Mouse (Mus musculus): Measurements from ENCODE around the gene Sprn.
"Not testable (repeated sequence)": the region's sequence is repeated elsewhere in the genome, so short reads cannot be mapped to it uniquely, and the experiment has no call there.

Sprn gene

DNA sequence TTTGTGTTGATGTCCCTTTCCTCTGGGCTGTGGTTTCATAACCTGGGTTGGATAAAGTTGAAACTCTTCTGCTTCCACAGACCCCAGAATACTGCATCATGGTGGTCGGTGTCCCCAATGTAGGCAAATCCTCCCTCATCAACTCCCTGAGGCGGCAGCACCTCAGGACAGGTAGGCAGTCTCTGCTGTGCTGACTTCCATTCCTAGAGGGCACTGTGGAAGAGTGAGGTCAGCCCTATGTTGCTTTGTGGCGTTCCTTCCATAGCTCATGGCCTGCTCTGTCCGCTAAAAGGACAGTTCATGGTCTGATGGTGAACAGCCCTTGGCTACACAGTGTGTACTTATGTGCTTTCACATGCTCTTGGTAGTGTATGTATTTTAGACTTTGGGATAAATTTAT is 10.1 kb downstream of the Sprn start:
- DNase-seq (ENCODE audit: low read depth, low spot score): no peak

GRCm38 (mm10) chr7:140141350-140141749 is 13.3 kb downstream of the Sprn start:
- peak; percentile 83 for DNase-seq (ENCODE audit: low read depth, low spot score)

DNA sequence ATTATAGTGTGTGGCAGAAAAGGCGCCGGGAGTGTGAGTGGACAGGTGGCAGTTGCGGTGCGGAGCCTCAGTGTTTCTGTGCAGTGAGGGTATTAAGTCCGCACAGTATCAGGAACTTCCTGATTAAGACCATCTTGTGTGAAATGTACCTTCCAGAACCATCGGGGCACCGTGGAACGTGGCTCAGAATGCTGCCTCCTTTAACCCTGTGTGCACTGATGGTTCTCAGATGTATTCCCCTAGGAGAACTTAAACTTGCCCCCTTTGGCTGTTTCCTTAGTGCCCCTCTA is 16.7 kb downstream of the Sprn start:
- no peak for DNase-seq (ENCODE audit: low read depth, low spot score)

DNA sequence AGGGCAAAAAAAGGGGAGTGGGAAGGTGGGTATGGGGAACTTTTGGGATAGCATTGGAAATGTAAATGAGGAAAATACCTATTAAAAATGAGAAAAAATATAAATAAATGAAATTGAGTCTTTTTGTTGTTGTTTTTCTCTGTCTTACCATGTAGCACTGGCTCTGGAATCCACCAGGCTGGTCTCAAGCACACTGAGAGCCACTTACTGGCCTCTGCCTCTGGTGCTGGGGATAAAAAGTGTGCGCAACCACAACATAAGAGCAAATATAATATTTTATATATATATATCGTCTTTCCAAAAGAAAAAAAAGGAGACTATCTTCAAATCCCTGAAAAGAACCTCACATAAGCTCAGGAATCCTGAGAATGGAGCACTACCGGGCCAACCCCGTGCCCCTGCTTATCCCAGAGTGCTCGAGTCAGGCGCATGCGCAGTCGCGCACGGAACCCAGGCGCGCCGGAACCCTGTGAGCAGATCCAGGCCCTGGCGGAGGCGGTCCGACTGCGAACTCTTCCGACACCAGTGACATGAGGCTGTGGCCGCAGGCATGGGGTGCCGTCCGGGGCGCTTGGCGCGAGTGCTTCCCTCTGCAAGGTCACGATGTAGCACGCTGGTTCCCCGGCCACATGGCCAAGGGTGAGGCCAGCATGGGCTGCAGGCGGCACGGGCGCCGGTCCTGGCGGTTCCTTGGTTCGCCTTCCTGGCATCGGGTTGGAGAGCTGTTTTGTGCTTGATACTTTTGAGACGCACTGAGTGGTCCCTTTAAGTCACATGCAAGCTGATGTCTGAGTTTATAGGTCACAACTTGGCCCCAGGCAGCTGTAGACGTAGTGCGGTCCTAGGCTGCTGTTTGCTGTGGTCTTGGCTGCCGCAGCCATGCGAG is 17.3 kb downstream of the Sprn start, which contains the start of gene Mtg1:
Mtg1 (plus strand) TSS at position 430 of the 886 bp plus-strand sequence.
- DNase-seq (ENCODE audit: low read depth, low spot score): peak; percentile 97

- no peak for DNase-seq (ENCODE audit: low read depth, low spot score)
Measured at GRCm38 (mm10) chr7:140135106-140135770, 19.4 kb downstream of the Sprn start.

- not testable (repeated sequence) for DNase-seq (ENCODE audit: low read depth, low spot score)
Measured at GRCm38 (mm10) chr7:140134033-140134432, 20.6 kb downstream of the Sprn start.

DNA sequence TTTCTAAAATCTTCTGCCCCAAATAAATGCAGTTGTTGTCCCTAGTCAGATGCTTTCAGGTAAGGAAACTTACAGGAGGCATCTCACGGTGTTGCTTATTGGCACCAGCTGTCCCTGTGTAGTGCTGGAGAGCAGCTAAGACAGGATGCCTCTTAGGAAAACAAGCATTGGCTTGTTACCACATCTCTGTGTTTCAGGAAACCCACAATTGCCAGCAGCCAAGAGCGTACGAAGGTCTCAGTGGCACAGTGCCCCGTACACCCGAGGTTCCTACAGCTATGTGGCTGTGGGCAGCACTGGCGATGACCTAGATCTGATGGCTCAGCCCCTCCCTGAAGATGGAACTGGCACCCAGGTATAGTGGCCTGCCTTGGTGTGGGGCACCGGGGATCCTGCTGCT is 22.5 kb downstream of the Sprn start:
- DNase-seq (ENCODE audit: low read depth, low spot score): not testable (repeated sequence)

DNA sequence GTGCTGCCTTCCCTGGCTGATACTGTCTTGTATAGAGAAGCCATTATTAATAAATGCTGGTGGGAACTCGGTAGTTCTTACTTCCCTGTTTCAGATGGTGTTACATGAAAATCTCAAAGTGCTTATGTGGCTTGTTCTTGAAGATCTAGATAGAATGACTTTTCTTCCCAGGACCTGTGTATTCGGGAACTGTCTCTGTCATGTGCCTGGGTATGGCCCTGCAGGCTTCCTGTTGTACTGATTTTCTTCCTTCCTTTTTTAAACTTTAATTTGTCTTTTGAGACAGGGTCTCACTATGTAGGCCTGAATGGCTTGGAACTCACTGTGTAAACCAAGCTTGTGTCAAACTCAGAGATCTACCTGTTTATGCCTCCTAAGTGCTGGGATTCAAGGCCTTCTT is 26.8 kb downstream of the Sprn start:
- no peak for DNase-seq (ENCODE audit: low read depth, low spot score)

- no peak for DNase-seq (ENCODE audit: low read depth, low spot score)
Measured at GRCm38 (mm10) chr7:140126934-140127333, 27.7 kb downstream of the Sprn start.

DNA sequence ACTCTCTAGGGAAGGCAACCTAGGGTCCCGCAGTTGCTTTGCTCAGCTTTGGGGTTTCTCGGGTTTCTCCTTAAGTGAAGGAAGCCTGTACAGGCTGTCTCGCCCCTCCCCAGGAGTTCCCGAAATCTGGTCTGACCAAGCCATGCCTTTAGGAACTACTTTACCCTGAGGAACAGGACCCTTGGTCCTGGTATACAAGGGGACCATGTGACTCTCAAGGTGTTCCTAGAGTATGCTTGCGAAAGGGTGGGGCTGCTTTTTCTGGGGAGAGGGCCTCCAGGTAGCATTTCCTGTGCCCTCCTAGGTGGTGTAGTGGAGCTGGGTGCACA is 28.7 kb downstream of the Sprn start:
- no peak for DNase-seq (ENCODE audit: low read depth, low spot score)

GRCm38 (mm10) chr7:140125278-140126021 is 29.2 kb downstream of the Sprn start:
- peak; percentile 97 for DNase-seq (ENCODE audit: low read depth, low spot score)

DNA sequence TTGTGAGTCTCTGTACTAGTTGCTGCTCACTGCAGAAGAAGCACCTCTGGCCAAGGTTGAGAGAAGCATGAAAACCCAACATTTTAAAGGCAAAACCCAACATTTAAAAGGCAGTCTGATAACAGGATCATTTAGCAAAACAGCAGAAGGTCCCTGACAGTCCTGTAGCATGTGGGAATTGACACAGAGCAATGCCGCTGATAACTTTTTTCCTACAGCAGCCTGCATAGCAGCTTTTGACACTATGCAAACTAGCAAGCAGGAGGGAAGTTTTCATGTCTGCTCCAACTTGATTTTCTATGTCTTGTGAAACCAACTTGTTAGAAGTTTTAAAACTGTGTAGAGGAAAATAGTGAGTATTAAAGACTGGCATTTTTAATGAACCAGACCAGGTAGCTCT is 30.3 kb downstream of the Sprn start:
- no peak for DNase-seq (ENCODE audit: low read depth, low spot score)

- DNase-seq (ENCODE audit: low read depth, low spot score): no peak
Measured at GRCm38 (mm10) chr7:140122765-140123164, 31.9 kb downstream of the Sprn start.

DNA sequence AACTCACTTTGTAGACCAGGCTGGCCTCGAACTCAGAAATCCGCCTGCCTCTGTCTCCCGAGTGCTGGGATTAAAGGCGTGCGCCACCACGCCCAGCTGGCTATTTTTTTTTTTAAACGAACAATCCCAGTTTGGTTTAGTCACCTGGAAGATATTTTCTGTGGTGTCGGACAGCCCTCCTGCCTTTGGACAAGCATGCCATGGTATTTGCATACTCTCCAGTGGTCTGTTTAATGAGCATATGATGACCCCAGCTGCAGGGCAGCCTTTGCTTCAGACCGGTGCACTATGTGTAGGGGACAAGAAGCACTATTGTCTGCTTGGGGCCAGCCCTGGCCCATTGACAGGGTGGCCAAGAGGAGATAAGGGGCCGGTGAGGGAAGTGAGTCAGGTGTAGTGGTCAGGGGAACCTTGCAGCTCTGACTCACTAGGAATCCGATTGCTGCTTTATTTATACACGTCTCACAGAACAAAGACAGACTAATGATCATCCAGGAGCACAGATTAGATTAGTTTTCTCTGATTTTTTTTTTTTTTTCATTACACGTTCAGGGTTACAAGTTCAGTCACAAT is 33.3 kb downstream of the Sprn start:
- DNase-seq (ENCODE audit: low read depth, low spot score): no peak

- DNase-seq (ENCODE audit: low read depth, low spot score): no peak
Measured at GRCm38 (mm10) chr7:140120484-140120883, 34.2 kb downstream of the Sprn start.

DNA sequence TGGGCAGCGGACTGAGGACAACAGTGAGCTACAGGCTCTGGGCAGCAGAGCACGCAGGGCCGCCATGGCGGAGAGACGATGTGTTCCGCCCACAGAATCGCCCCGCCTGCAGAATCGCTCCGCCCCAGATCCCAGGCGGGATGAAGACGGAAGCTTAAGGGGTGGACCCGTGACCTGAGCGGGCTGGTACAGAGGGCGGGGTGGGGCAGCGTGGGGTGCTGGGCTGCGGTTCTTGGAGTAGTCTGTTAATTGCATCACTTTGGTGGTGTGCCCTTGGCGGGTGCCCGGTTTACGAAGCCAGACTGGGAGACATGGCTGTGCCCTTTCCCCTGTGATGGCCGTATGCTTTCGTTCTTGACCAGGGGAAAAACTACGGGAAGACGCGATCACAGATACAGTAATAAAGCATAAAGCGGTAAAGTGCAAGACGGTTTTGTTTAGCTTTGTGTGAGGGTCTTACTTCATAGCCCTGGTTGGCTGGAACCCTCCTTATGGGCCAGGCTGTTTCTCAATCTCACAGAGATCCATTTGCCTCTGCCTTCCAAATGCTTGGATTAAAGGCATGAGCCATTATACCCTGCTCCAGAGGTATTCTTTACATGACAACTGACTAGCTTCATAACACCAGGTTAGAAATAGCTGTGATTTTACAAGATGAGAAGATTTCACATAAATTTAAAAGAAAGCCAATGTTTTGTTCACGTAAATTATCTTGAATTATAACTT is 38.2 kb downstream of the Sprn start, which contains the start of gene Echs1:
Echs1 (minus strand) TSS at position 148 of the 726 bp plus-strand sequence.
- peak; percentile 96 for DNase-seq (ENCODE audit: low read depth, low spot score)

GRCm38 (mm10) chr7:140115583-140116328 is 38.9 kb downstream of the Sprn start, which contains the start of gene Paox:
Gene Paox (plus strand): TSS chr7:140115799.
- peak; percentile 92 for DNase-seq (ENCODE audit: low read depth, low spot score)

DNA sequence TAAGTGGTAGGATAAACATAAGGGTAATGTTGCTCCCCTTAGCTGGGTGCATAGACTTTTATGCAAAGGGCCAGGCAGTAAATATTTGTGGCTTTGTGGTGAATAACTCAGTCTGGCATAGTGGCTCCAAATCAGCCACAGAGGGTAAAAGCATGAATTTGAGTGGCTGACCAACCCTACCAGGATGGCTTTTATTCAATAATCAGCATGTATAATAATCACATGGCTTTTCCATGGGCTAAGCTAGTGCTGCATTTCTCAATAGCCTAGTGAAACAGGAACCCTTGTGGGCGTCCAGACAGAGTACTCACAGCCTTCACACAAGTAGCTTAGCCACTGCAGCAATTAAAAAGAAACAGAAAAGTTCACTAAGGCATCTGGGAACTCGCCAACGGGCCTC is 42.7 kb downstream of the Sprn start:
- no peak for DNase-seq (ENCODE audit: low read depth, low spot score)

DNA sequence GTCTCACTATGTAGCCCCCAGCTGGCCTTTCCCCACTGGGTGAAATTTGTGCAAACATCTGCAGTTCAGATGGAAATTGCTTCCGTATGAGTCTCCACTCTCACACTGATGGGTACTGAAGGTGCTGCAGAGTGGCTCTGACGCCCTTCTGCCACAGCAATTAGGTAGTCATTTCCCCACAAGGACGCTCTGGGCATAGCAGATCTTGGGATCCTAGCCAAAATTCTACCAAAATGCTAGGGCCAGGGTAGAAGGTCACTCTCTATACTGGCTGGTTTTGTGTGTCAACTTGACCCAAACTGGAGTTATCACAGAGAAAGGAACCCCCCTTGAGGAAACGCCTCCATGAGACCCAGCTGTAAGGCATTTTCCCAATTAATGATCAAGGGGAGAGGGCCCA is 50.7 kb downstream of the Sprn start:
- no peak for DNase-seq (ENCODE audit: low read depth, low spot score)

DNA sequence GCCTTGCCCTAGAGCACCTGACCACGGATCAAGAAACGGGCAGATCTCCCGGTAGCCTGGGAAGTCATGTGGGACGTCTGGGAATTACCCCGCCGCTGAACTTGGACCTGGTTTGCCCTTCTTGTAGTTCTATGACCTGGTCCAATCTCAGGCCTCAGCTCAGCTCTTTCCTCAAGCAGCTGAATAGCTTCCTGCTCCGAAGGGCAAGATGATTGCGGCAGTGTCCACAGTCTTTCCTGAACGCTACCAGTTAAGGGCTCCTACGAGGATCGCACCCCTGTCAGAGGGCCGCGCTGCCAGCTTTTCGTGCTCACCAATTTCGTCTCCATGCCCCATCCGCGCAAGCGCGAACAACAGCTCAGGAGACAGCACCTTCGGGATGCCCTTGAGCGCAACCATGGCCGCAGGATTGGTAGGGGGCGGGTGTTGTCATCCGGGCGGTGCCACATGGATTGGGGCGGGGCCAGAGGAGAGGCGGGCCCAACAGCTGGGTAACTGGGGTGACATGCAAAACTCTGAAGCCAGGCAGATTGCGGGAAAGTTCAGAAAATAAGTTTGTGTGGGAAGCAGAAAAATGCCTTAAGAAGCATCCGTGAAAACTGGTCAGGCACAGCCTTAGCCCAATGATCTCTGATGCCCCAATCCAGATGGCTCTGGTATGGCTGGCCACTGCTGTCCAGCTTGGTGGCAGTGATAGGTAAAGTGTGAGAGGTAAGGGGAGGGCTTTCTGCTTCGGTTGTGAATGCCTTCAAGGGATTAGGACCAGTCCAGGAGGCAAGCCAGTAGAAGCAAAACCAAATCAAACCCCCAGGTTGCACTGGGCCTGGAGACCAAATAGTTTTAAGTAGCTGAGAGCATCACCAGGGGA is 52.5 kb downstream of the Sprn start, which contains the start of gene Fuom:
Fuom (minus strand) TSS at position 449 of the 868 bp plus-strand sequence.
- DNase-seq (ENCODE audit: low read depth, low spot score): peak; percentile 95
